Mouse (Mus musculus) ES-E14 (cell line): ENCODE measurements at regions not wholly inside any gene's neighbourhood (a gene's known extent, or its start where the extent isn't known, plus 50 kb on each side); places are given as distances from the start of the nearest gene placed in this dataset.

Experiments used
- CHD2 ChIP-seq: IDR thresholded peaks from 2 replicates; pipeline ENCODE4 v1.6.1; 2014; ENCODE audit warnings: mild to moderate bottlenecking, low read depth, low read length, inconsistent platforms
- HCFC1 ChIP-seq: IDR thresholded peaks from 2 replicates; pipeline ENCODE4 v1.6.1; 2012; ENCODE audit warnings: low read length, inconsistent platforms, borderline replicate concordance; ENCODE audit not compliant: insufficient read depth
- MAFK ChIP-seq: IDR thresholded peaks from 2 replicates; pipeline ENCODE4 v1.6.1; 2014; ENCODE audit warnings: mild to moderate bottlenecking, low read depth, low read length, inconsistent platforms; ENCODE audit not compliant: insufficient read depth
- ZC3H11A ChIP-seq: IDR thresholded peaks from 2 replicates; pipeline ENCODE4 v1.6.1; 2012; ENCODE audit warnings: low read depth, mild to moderate bottlenecking, inconsistent platforms, low read length, borderline replicate concordance

DNA sequence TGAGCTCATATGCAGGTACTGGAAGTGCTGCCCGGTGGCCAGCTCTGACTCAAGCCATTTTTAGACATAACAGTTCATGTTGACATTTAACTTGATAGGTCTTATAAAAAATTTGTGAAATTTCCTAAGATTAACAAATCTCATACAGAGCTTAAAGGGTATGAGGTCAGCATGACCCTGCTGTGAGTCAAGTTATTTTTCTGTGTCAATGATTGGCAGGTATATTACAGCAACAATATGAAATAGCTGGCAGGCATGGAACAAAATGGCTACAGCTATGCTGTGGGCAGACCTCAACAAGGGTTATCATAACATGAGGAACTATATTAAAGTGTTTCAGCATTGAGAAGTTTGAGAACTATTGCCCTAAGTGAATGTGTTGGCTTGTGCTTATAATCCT, 342.6 kb downstream of the Gm49356 start:
- TF ChIP-seq HCFC1 (no peak), ZC3H11A (no peak), CHD2 (no peak), MAFK (no peak)
